Mouse (Mus musculus) c-Kit-negative CD71-positive TER-119-positive erythroid progenitor cells, embryonic 14.5 days (primary cell): ENCODE results near the gene AC134908.4.
"Not testable (repeated sequence)": the region's sequence is repeated elsewhere in the genome, so short reads cannot be mapped to it uniquely, and the experiment has no call there.

Experiments
- DNase-seq: peaks from one replicate; pipeline ENCODE4 v3.0.0-alpha.2; 2013; ENCODE audit warnings: low read depth, low spot score

Gene AC134908.4

GRCm38 (mm10) chr17:25808789-25809605 is 13.5 kb upstream of the AC134908.4 start, which contains the start of gene Fbxl16:
Gene Fbxl16, plus strand, starts transcription at chr17:25809085.
- DNase-seq, result no peak

GRCm38 (mm10) chr17:25808028-25808427 is 12.6 kb upstream of the AC134908.4 start:
- DNase-seq, result no peak

GRCm38 (mm10) chr17:25807452-25807851 is 12.0 kb upstream of the AC134908.4 start:
- DNase-seq, result not testable (repeated sequence)

GRCm38 (mm10) chr17:25806507-25806906 is 11.0 kb upstream of the AC134908.4 start:
- DNase-seq, result no peak

- no peak for DNase-seq
These were observed 7.5 kb upstream of the AC134908.4 start for GRCm38 (mm10) chr17:25802825-25803517.

- peak; percentile 44 for DNase-seq
These were observed 5.6 kb upstream of the AC134908.4 start for GRCm38 (mm10) chr17:25801029-25801428.

GRCm38 (mm10) chr17:25796951-25797369 is 1.5 kb upstream of the AC134908.4 start, which contains the start of gene Metrn:
Gene Metrn, minus strand, starts transcription at chr17:25797136.
- DNase-seq, result peak; percentile 56

- no peak for DNase-seq
These were observed 832 bp upstream of the AC134908.4 start for GRCm38 (mm10) chr17:25796211-25796771.

GRCm38 (mm10) chr17:25794998-25795397 is 461 bp downstream of the AC134908.4 start:
- DNase-seq, result no peak

GRCm38 (mm10) chr17:25794197-25794596 is 1.3 kb downstream of the AC134908.4 start:
- DNase-seq, result no peak

- DNase-seq, result no peak
These were observed 2.8 kb downstream of the AC134908.4 start, which contains the start of gene Fam173a for GRCm38 (mm10) chr17:25792615-25793014. Gene Fam173a, minus strand, starts transcription at chr17:25792901.

GRCm38 (mm10) chr17:25791843-25792527 is 3.5 kb downstream of the AC134908.4 start:
- peak; percentile 64 for DNase-seq

GRCm38 (mm10) chr17:25791320-25791842 is 4.1 kb downstream of the AC134908.4 start:
- no peak for DNase-seq

GRCm38 (mm10) chr17:25786781-25787504 is 8.5 kb downstream of the AC134908.4 start:
- DNase-seq, result no peak

- no peak for DNase-seq
These were observed 9.2 kb downstream of the AC134908.4 start, which contains the start of gene Ccdc78 for GRCm38 (mm10) chr17:25786280-25786679. Gene Ccdc78, plus strand, starts transcription at chr17:25786580.

GRCm38 (mm10) chr17:25785281-25785745 is 10.1 kb downstream of the AC134908.4 start, which contains the start of gene Haghl:
Gene Haghl, minus strand, starts transcription at chr17:25785673.
- peak; percentile 93 for DNase-seq

- no peak for DNase-seq
These were observed 11.4 kb downstream of the AC134908.4 start for GRCm38 (mm10) chr17:25783861-25784574.

- no peak for DNase-seq
These were observed 12.4 kb downstream of the AC134908.4 start for GRCm38 (mm10) chr17:25783086-25783485.

- DNase-seq, result no peak
These were observed 14.1 kb downstream of the AC134908.4 start for GRCm38 (mm10) chr17:25781339-25781738.

GRCm38 (mm10) chr17:25777948-25778347 is 17.5 kb downstream of the AC134908.4 start:
- DNase-seq, result no peak
